Mouse (Mus musculus) thymus, postnatal 4 days (tissue): ENCODE results near the gene Atp6v0b.
A peak's percentile ranks its signal among the peaks of the same experiment; 100 is the strongest.

Experiments used
- DNase-seq: peaks from one replicate; pipeline ENCODE4 v3.0.0; 2021

The Atp6v0b gene

DNA sequence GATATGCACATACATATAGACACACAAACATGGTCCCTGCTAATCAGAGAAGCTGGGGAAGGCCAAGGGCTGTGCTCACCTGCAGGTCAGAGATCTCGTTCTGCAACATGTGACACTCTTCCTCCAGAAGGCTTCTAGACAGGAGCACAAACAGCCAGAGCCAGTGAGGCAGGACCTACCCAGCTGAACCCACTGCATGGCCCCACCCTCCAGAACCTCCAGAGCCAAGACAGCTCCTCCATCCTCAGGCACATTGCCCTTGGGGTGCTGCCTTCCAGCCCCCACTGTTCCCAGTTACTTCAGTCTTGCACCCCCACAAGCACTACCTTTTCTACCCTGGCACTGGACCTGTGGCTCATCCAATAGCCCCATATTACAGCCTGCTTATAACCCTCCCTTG lies 16.7 kb downstream of the Atp6v0b start:
- DNase-seq: no peak

DNA sequence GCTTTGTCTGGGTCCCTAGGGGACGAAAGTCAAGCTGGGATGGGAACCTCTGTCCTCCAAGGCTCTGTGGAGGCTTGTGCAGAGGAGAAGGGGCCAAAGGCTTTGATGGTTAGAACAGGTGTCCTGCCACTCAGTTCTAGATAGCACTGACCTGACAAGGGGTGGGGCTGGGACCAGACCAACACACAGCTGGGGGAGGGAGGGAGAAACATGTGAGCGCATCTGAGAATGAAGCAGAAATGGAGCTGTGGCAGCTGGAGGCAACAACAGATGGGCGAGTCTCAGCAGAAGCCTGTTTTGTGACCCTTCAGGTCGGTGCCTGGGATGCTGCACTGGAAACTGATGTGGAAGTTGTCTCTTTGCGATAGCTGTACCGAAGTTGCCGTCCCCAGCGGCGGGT lies 17.8 kb downstream of the Atp6v0b start:
- DNase-seq: no peak

DNA sequence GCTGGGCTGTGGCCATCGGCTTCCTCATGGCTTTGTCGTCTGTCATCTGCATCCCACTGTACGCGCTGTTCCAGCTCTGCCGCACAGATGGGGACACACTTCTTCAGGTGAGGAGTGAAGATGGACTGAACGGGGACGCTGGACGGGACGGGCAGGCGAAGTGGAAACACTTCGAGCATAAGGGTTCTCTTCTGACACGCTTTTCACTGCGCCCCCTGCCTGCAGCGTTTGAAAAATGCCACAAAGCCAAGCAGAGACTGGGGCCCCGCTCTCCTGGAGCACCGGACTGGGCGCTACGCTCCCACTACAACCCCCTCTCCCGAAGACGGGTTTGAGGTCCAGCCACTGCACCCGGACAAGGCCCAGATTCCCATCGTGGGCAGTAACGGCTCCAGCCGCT lies 19.3 kb downstream of the Atp6v0b start:
- peak; percentile 81 for DNase-seq

GRCm38 (mm10) chr4:117867000-117867399 lies 20.1 kb downstream of the Atp6v0b start:
- DNase-seq: no peak

GRCm38 (mm10) chr4:117866083-117866482 lies 21.1 kb downstream of the Atp6v0b start:
- no peak for DNase-seq

DNA sequence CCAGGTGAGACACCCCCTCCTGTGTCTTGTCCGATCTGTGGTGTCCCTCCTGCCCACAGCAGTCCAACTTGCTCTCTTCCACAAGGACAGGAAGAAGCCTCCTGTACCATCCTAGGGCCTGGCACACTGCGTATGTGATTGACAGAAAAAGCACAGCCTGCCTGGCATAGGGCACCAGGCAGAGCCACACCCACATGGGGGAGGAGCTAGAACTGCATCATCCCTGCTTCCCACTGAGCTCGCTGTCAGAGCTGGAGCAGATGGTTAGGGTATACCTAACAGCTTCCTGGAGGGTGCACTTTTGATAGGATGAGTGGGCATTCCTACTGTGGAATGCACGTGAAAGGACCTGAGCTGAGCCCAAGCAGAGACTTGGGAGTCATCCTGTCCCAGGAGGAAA lies 24.3 kb downstream of the Atp6v0b start:
- DNase-seq: peak; percentile 53

DNA sequence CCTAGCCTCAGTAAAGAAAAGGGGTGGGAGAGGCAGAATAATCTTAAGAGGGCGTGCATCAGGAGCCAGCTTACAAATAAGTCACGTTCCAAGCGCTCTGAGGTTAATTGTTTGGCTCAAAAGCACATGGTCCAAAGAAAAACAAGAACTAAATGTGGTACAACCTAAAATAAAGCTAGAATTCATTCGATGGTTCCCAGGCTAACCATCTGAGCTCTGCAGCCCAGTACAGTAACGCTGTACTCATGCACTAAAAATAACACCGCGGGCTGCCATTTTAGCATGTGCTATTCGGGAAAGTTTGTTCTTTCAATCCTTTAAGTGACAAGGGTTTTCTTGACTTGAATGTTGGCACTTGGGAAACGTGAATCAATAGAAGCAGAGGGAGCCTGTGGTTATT lies 26.6 kb downstream of the Atp6v0b start:
- no peak for DNase-seq

DNA sequence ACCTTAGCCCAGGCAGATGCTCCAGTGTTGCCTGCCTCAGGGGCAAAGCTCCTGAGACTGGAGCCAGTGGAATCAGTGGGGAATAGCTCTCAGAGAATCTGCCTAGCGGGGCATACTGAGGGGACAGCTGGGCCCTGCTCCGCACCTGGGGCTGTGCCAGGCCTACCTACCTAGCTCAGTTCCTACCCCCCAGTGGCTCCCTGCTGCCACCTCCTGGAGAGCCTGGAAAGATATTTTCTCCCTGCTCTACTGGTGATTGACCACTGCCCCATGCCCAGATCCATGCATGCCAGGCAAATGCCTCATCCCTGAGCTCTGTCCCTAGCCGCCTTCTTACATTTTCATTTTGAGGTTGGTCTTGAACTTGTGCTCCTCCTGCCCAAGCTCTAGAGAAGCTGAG lies 28.3 kb downstream of the Atp6v0b start:
- DNase-seq: peak; percentile 86

DNA sequence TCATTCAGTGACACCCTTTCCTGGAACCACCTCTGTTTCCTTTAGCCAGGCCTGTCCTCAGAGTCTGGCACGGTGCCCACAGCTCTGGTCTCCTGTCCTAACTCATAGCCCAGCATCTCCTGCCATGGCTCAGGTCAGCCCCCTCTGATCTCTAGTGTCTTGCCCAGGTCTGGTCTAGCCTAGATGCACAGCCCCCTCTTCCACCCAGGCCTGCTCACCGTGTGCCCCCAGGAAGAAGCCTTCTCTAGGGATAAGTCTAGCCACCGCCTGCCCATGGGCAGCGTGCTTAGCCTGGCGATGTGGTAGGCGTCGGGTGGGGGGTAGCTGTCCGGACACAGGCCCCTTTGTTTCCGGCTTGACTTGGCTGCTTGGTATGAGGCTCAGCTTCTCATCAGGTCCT lies 32.0 kb downstream of the Atp6v0b start:
- DNase-seq: no peak

GRCm38 (mm10) chr4:117852152-117852868 lies 34.8 kb downstream of the Atp6v0b start:
- DNase-seq: no peak

DNA sequence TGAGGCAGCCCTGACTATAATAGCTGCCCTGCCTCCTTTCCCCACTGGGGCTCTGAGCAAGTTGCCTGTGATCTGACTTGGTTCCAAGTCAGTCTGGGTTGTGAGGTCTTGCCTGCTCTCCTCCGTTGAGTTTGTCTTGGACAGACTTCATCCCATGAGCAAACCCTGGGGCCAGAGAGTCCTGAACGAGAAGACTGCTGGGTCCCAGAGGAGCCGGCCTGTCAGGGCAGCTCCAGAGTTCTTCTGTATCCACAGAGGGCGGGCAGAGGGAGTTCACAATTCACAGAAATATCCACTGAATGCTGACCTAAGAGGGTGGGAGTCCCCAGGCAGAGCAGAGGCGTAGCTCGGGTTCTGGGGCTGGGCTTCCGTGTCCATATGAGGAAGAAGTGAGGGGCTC lies 36.3 kb downstream of the Atp6v0b start:
- no peak for DNase-seq

DNA sequence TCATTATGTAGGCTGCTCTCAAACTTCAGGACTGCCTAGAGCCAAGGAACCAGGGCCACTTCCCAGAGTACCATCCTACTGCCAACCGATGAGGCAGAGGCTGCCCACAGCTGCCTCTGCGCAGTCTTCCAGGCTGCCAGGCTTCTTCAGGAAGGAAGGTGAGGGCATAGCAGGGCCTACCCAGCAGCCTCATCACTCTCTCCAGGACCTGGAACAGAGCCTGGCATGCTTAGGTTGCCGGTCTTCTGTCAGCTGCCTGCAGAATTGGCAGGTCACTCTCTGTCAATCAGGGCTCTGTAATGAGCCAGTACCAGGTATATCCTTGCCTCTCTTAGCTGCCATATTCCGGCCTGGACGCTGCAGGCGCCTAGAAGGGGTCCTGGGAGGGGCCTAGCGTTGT lies 37.0 kb downstream of the Atp6v0b start:
- no peak for DNase-seq

GRCm38 (mm10) chr4:117849506-117849905 lies 37.6 kb downstream of the Atp6v0b start:
- no peak for DNase-seq

DNA sequence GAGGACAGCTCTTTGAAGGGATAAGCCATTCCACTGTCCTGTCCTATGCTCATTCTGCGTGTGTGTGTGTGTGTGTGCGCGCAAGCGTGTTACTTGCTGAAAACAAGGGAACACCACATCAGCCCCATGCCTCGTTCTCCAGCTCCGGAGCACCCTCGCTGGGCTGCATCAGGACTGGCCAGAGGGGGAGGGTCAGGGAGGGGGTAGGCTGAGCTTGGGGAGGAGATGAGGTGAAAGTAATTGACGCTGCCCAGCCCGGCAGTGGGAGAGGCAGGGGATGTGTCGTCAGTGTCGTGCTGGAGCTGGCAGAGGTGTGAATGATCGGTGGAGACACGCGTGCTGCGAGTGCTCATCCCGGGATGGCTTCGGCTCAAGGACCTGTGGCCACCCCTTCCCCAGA lies 38.1 kb downstream of the Atp6v0b start:
- no peak for DNase-seq

GRCm38 (mm10) chr4:117847011-117847410 lies 40.1 kb downstream of the Atp6v0b start:
- DNase-seq: no peak

GRCm38 (mm10) chr4:117846261-117846660 lies 40.9 kb downstream of the Atp6v0b start:
- DNase-seq: no peak

GRCm38 (mm10) chr4:117845316-117845715 lies 41.8 kb downstream of the Atp6v0b start:
- DNase-seq: no peak

DNA sequence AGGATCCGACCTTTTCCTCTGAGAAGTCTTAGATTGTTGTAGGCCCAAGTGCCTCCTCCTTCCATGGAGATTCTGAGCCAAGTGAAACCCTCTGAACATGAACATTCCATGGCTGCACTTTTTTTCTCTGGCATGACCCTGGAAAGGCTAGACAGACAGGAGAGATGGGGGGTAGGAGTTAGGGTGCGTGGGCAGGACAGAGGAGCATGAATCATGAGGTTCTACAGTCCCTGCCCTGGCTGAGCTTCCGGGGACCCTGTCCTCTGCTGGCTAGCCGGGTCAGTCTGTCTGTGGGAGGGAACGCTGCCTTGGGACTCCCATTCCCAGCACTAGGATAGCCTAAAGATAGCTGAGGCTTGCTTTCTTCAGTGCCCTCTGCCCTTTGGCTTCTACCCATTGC lies 42.7 kb downstream of the Atp6v0b start:
- DNase-seq: no peak

DNA sequence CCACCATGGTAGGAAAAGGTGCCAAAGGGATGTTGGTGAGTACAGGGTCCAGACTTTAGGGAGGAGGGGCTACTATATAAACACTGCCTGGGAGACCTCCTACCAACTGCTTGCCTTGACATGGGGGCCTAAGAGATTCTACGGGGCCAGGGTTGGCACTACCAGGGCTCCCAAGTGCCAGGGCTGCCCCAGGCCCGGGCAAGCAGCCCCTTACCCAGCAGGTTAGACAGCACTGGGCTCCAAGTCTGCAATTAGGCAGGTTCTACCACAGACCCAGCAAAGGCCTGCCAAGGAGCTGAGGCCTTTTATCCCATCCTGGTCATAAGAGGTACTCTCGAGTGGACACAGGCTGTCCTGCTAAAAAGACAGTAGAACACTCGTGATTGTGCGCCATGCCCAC lies 44.0 kb downstream of the Atp6v0b start:
- no peak for DNase-seq

GRCm38 (mm10) chr4:117841566-117841965 lies 45.6 kb downstream of the Atp6v0b start:
- no peak for DNase-seq

DNA sequence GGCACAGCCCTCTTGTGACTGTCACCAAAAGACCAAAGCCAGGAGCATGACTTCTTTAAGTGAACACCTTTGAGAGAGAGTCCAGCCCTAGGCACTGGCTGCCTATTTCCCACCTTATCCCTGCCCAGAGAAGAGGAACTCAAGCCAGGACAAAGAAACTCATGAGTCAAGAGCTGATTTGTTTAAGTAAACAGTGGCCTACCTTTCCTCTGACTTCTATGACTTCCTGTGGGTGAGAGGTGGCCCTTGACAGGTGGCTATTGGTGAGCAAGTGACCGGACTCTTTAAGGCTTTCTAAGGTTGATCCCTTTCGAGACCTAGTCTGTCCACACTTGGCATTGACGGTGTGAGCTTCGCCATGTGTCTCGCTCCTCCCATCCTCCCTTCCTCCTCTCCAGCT lies 46.3 kb downstream of the Atp6v0b start:
- no peak for DNase-seq

DNA sequence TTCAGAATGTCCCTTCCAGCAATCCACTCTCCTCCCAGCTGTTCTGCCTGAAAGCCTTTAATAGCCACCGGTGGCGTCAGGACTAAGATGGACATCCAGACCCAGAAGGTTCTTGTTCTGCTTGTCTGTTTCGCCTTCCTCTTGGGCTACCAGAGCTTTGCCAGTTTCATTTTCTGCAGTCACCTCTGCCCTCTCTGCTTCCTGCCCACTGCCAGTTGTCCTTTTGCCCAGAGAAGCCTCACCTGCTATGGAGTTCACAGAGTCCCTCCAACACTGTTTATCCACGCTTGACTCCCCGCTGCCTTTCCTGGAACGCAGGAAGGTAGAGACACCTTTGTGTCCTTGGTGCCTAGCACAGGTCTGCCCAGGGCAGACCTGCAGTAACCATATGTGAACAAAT lies 47.8 kb downstream of the Atp6v0b start:
- DNase-seq: no peak

- DNase-seq: no peak
These were observed 49.9 kb downstream of the Atp6v0b start for GRCm38 (mm10) chr4:117837271-117837670.

- DNase-seq: peak; percentile 94
These were observed 50.8 kb downstream of the Atp6v0b start for GRCm38 (mm10) chr4:117836204-117836767.

- peak; percentile 57 for DNase-seq
These were observed 51.5 kb downstream of the Atp6v0b start for GRCm38 (mm10) chr4:117835531-117836111.
